Mouse (Mus musculus): Measurements from ENCODE around the gene Zfp667.

The Zfp667 gene

GRCm38 (mm10) chr7:6330458-6331232 is 44.3 kb downstream of the Zfp667 start:
- DNase-seq (ENCODE audit: low spot score) = peak; percentile 36

- peak; percentile 90 for DNase-seq (ENCODE audit: low spot score)
Observed at GRCm38 (mm10) chr7:6331233-6331956, 45.0 kb downstream of the Zfp667 start, which contains the start of gene Zfp583. Gene Zfp583, minus strand, starts transcription at chr7:6331285.

- DNase-seq (ENCODE audit: low spot score) = no peak
Observed at GRCm38 (mm10) chr7:6339865-6340264, 53.5 kb downstream of the Zfp667 start.

GRCm38 (mm10) chr7:6343501-6344071 is 57.2 kb downstream of the Zfp667 start, which contains the start of gene Gm3854:
Gene Gm3854, plus strand, starts transcription at chr7:6343759.
- DNase-seq (ENCODE audit: low spot score) = peak; percentile 82

- DNase-seq (ENCODE audit: low spot score) = no peak
Observed at GRCm38 (mm10) chr7:6344124-6344523, 57.7 kb downstream of the Zfp667 start.
